Mouse (Mus musculus) stomach, embryonic 14.5 days (tissue): ENCODE results near the gene Olfr1042. TPM values are rescaled to one million over a fixed set of nuclear protein-coding genes. Genes with fewer than 3 reads are reported as not detected.
"Not testable (repeated sequence)": the region's sequence is repeated elsewhere in the genome, so short reads cannot be mapped to it uniquely, and the experiment has no call there.

Source experiments
- ATAC-seq: fragments of 200-750 bp; cut with Nextera tagmentation; 2 replicates; pipeline ENCODE4 v1.8.0; 2017; ENCODE audit warnings: low read depth, moderate TSS enrichment; ENCODE audit not compliant: insufficient number of reproducible peaks, insufficient read depth, low FRiP score
- H3K27ac ChIP-seq: fragments of 300-500 bp; sonication (generic); 2 replicates; pipeline ENCODE4 v1.5.1; 2014; ENCODE audit warnings: mild to moderate bottlenecking, low read length, moderate library complexity, mixed read lengths
- H3K27me3 ChIP-seq: fragments of 300-500 bp; sonication (generic); 2 replicates; pipeline ENCODE4 v1.6.1; 2014; ENCODE audit warnings: low read length, control low read depth, mixed read lengths; ENCODE audit not compliant: control insufficient read depth, insufficient read depth
- H3K36me3 ChIP-seq: fragments of 300-500 bp; sonication (generic); 2 replicates; pipeline ENCODE4 v1.6.1; 2014; ENCODE audit warnings: mild to moderate bottlenecking, control low read depth, low read length, moderate library complexity, mixed read lengths; ENCODE audit not compliant: control insufficient read depth, insufficient read depth
- H3K4me1 ChIP-seq: fragments of 300-500 bp; sonication (generic); 2 replicates; pipeline ENCODE4 v1.6.1; 2014; ENCODE audit warnings: low read length, control low read depth, mixed read lengths; ENCODE audit not compliant: control insufficient read depth, insufficient read depth
- H3K4me2 ChIP-seq: fragments of 300-500 bp; sonication (generic); replicated peaks from 2 replicates; pipeline ENCODE4 v1.6.1; 2014; ENCODE audit warnings: low read depth, low read length, control low read depth
- H3K4me3 ChIP-seq: fragments of 300-500 bp; sonication (generic); 2 replicates; pipeline ENCODE4 v1.5.1; 2014; ENCODE audit warnings: low read depth, low read length, control low read depth
- H3K9ac ChIP-seq: fragments of 300-500 bp; sonication (generic); replicated peaks from 2 replicates; pipeline ENCODE4 v1.6.1; 2014; ENCODE audit warnings: low read depth, mild to moderate bottlenecking, control low read depth, low read length, moderate library complexity, mixed read lengths
- H3K9me3 ChIP-seq: fragments of 300-500 bp; sonication (generic); 2 replicates; pipeline ENCODE4 v1.6.1; 2016; ENCODE audit warnings: low read depth, low read length, control low read depth; ENCODE audit not compliant: control insufficient read depth
- WGBS: fragments of 180-500 bp; shearing (Covaris S2); extraction: QIAGEN DNeasy Blood & Tissue Kit; methylation state at CpG from one replicate; pipeline ENCODE4 v1.1.7; 2014; 5-methylcytosine and 5-hydroxymethylcytosine counted together
- polyA plus RNA-seq: library from polyadenylated mRNA; unstranded; fragments of >200 nt; fragmentation: Nextera tagmentation; extraction: Ambion mirVana; gene quantifications from 2 replicates; pipeline ENCODE4 v1.2.1, GENCODE M21; 2014

Gene Olfr1042
- not detected in 2 replicates for polyA plus RNA-seq

- Histone ChIP-seq H3K36me3 (no peaks in the 10 kb centered on the region), H3K27ac (no peak within 1 kb of the TSS), H3K4me2 (no peak within 1 kb of the TSS), H3K4me3 (no peak within 1 kb of the TSS), H3K27me3 (no peaks in the 10 kb centered on the region), H3K4me1 (no peaks in the 10 kb centered on the region), H3K9me3 (no peaks in the 10 kb centered on the region), H3K9ac (no peak within 1 kb of the TSS)
- WGBS, result 85% methylated on average over 2 of the region's 2 CpGs
- ATAC-seq, result no peak
Measured at GRCm38 (mm10) chr2:86161738-86162137, at the start of gene Olfr1042. Gene Olfr1042 (minus strand): TSS chr2:86161838.

DNA sequence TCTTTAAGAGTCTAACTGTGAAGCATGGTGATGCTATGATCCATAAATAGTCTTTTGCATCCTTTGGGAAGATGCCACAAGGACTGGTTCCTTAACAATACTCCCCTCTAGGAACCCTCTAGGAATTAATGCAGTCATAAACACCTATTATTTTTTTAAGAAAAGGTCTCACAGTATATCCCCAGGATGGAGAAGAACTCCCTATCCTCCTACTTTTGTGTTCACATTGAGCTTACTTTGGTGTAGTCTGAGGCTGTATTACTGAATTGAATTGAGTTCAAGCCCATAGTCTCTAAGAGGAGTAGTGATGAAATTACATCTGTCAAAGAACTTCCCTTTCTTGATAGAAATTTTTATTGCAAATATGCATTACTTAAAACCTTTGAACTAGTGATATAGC lies 41.3 kb upstream of the Olfr1042 start, which contains the start of gene Olfr1045:
Gene Olfr1045, minus strand, starts transcription at position 101 of the 400 bp plus-strand sequence.
- Histone ChIP-seq H3K9me3 (no peaks in the 10 kb centered on the region), H3K27ac (no peak within 1 kb of the TSS), H3K4me1 (no peaks in the 10 kb centered on the region), H3K27me3 (no peaks in the 10 kb centered on the region), H3K4me2 (no peak within 1 kb of the TSS), H3K36me3 (no peaks in the 10 kb centered on the region), H3K4me3 (no peak within 1 kb of the TSS), H3K9ac (no peak within 1 kb of the TSS)
- ATAC-seq, result no peak

- Histone ChIP-seq H3K27ac (no peak overlapping the region), H3K4me3 (no peak overlapping the region), H3K4me2 (no peak overlapping the region), H3K9ac (no peak overlapping the region), H3K36me3 (no peaks in the 10 kb centered on the region), H3K27me3 (no peaks in the 10 kb centered on the region), H3K9me3 (no peaks in the 10 kb centered on the region), H3K4me1 (no peaks in the 10 kb centered on the region)
- no peak for ATAC-seq
- 54% methylated on average over 1 of the region's 1 CpGs for WGBS
Measured at GRCm38 (mm10) chr2:86195863-86196262, 34.2 kb upstream of the Olfr1042 start.

DNA sequence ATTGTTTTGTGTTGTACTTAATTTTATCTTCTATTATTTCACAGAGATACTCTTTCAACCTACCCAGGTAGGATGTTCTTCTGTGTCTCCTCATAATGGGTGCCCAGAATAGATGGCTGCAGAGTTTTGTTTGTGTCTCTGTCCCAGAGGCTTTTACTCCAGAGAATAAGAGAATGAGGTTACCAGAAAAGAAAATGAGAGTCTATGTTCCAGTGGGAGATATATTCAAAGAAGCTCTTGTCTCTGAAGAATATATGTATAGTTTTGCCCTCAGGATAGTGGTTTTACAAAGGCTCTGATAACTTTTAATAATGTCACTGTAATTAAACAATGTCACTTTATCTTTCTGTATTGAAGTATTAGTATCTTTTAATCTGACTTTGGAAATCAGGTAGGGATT lies 23.9 kb upstream of the Olfr1042 start, which contains the start of gene Olfr52:
Gene Olfr52, minus strand, starts transcription at position 101 of the 400 bp plus-strand sequence.
- H3K27ac ChIP-seq, result no peak within 1 kb of the TSS
- no peak for ATAC-seq
- no peaks in the 10 kb centered on the region for H3K9me3 ChIP-seq
- no peaks in the 10 kb centered on the region for H3K36me3 ChIP-seq
- no peak within 1 kb of the TSS for H3K4me3 ChIP-seq
- H3K4me2 ChIP-seq, result no peak within 1 kb of the TSS
- H3K9ac ChIP-seq, result no peak within 1 kb of the TSS
- H3K4me1 ChIP-seq, result no peaks in the 10 kb centered on the region
- H3K27me3 ChIP-seq, result no peaks in the 10 kb centered on the region

- H3K9ac ChIP-seq, result no peak overlapping the region
- H3K9me3 ChIP-seq, result no peaks in the 10 kb centered on the region
- no peak overlapping the region for H3K4me3 ChIP-seq
- no peaks in the 10 kb centered on the region for H3K4me1 ChIP-seq
- 70% methylated on average over 3 of the region's 3 CpGs for WGBS
- ATAC-seq, result no peak
- no peaks in the 10 kb centered on the region for H3K36me3 ChIP-seq
- no peaks in the 10 kb centered on the region for H3K27me3 ChIP-seq
- H3K27ac ChIP-seq, result no peak overlapping the region
- no peak overlapping the region for H3K4me2 ChIP-seq
Measured at GRCm38 (mm10) chr2:86179950-86180349, 18.3 kb upstream of the Olfr1042 start.

DNA sequence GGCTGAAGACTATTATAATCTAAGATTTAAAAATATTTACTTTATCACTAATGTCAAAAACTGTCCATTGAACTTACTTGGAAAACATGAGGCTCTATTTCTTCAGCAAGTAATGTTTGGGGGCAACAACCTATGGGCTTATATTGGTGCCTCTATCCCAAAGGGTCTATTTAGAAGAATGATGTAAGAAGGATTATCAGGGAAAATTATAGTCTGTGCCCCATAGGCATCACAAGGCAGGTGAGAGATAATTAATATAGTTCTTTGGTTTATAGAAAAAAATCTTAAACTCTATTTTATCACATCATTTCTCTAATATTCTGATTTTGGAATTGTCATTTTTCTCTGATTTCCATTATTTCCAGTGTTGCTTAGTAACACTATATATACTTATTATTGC lies 16.1 kb upstream of the Olfr1042 start, which contains the start of gene Olfr1044:
Gene Olfr1044, minus strand, starts transcription at position 101 of the 400 bp plus-strand sequence.
- H3K36me3 ChIP-seq, result no peaks in the 10 kb centered on the region
- no peak within 1 kb of the TSS for H3K27ac ChIP-seq
- H3K4me2 ChIP-seq, result no peak within 1 kb of the TSS
- no peak for ATAC-seq
- H3K4me1 ChIP-seq, result no peaks in the 10 kb centered on the region
- H3K9ac ChIP-seq, result no peak within 1 kb of the TSS
- no peaks in the 10 kb centered on the region for H3K9me3 ChIP-seq
- no peaks in the 10 kb centered on the region for H3K27me3 ChIP-seq
- no peak within 1 kb of the TSS for H3K4me3 ChIP-seq

DNA sequence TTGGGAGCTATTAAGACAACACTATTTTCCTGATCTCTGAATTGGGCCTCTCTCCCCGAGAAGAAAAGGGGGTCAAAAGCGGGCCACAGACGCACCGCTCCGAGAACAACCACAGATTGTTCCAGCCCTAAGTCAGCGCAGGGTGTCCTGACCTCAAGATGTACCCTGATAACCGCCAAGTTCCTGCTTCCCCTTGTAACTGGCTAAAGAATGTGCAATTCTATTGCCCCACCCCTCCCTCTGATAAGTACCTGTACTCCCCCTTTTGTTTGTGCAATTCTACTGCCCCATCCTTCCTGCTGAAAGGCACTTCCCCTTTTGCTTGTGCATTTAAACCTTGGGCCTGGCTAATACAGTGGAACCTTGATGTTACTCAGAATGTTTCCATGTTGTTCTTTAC lies 13.8 kb upstream of the Olfr1042 start:
- H3K9ac ChIP-seq, H3K27me3 ChIP-seq, H3K4me2 ChIP-seq, H3K27ac ChIP-seq, H3K4me1 ChIP-seq, H3K36me3 ChIP-seq, H3K9me3 ChIP-seq, ATAC-seq, H3K4me3 ChIP-seq: not testable (repeated sequence)
- 81% methylated on average over 7 of the region's 7 CpGs for WGBS

DNA sequence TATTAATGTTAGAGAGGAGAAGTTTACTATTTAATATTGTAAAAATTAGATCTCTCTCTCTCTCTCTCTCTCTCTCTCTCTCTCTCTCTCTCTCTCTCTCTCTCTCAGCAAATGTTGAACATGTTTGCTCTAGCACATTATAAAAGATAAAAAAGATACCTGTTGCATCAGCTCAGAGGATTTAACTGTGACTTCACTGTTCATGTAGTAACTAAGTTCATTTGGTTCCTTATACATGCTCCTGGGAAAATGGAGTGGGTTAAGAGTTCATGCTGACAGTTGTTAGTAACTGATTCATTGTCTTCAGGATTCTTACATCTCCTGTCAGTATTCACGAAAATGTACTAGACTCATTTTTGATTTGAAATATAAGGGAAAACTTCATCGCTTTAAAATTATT lies 5.8 kb upstream of the Olfr1042 start, which contains the start of gene Olfr1043:
Gene Olfr1043, minus strand, starts transcription at position 101 of the 400 bp plus-strand sequence.
- no peak within 1 kb of the TSS for H3K4me3 ChIP-seq
- H3K9ac ChIP-seq, result no peak within 1 kb of the TSS
- no peak within 1 kb of the TSS for H3K4me2 ChIP-seq
- H3K9me3 ChIP-seq, result no peaks in the 10 kb centered on the region
- H3K36me3 ChIP-seq, result no peaks in the 10 kb centered on the region
- H3K4me1 ChIP-seq, result no peaks in the 10 kb centered on the region
- H3K27ac ChIP-seq, result no peak within 1 kb of the TSS
- ATAC-seq, result no peak
- no peaks in the 10 kb centered on the region for H3K27me3 ChIP-seq
- WGBS, result 92% methylated on average over 2 of the region's 2 CpGs

DNA sequence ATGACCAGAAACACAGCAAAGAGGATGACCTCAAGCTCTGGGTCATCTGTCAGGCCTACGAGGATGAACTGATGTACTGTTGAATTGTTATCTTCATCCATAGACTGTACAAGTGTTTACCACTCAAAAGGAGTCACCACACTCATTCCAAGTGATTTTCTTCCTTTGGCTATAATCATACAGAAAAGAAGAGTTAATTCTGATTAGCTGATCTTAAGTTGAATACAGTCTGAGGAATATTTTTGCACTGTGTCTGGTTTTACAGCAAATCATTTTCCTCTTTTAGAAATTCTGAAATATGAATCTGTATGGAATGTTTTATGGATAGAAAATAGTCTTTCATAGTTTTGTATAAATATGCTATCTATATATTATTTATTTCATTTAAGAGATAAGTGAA lies 15.0 kb downstream of the Olfr1042 start, which contains the start of gene Olfr1040:
Gene Olfr1040, minus strand, starts transcription at position 101 of the 400 bp plus-strand sequence.
- WGBS, result 76% methylated on average over 1 of the region's 1 CpGs
- Histone ChIP-seq H3K4me3 (no peak within 1 kb of the TSS), H3K9ac (no peak within 1 kb of the TSS), H3K4me2 (no peak within 1 kb of the TSS), H3K27ac (no peak within 1 kb of the TSS), H3K4me1 (no peaks in the 10 kb centered on the region), H3K27me3 (no peaks in the 10 kb centered on the region), H3K9me3 (no peaks in the 10 kb centered on the region), H3K36me3 (no peaks in the 10 kb centered on the region)
- no peak for ATAC-seq
